Mouse (Mus musculus): ENCODE data around the gene Cdkal1. TPM values are rescaled to one million over a fixed set of nuclear protein-coding genes. Genes with fewer than 3 reads are reported as not detected.

The Cdkal1 gene
- total and polyA plus RNA-seq, 3 experiments = 3.9 to 30.3 (median 29.9) TPM

GRCm38 (mm10) chr13:29610051-29610931, 245.2 kb downstream of the Cdkal1 start:
- H3K4me3 ChIP-seq = no peak overlapping the region
- H3K27ac ChIP-seq = peak overlapping the region; percentile 41; the same call in 1 of the 2 replicates
- WGBS = 51% methylated on average over 13 of the region's 13 CpGs
- no peaks in the 10 kb centered on the region for H3K36me3 ChIP-seq (ENCODE audit: control insufficient read depth, insufficient read depth, low read length)
- TF ChIP-seq CTCF (IDR thresholded peaks at IDR 0.05) (no peak), POLR2A (IDR thresholded peaks at IDR 0.05; ENCODE audit: insufficient read depth, low read depth, low read length) (no peak), EP300 (IDR thresholded peaks at IDR 0.05; ENCODE audit: insufficient read depth, low read depth, low read length) (no peak)
- intact Hi-C loops (cut with DNase I) = loop anchor here (10.0 kb wide), 1 partner anchor 1195 kb away; no protein-coding TSS in a partner anchor
- peak; percentile 36 to 38 for DNase-seq
- peaks cover 4% of the 10 kb centered on the region; the same call in 1 of the 2 replicates for H3K4me1 ChIP-seq (ENCODE audit: control insufficient read depth, insufficient read depth, low read length)
- H3K27me3 ChIP-seq (ENCODE audit: control insufficient read depth, insufficient read depth, low read length) = no peaks in the 10 kb centered on the region
- no peaks in the 10 kb centered on the region for H3K79me2 ChIP-seq (replicated peaks; ENCODE audit: control insufficient read depth, insufficient read depth, low read length)
- H3K9ac ChIP-seq (ENCODE audit: low read depth, low read length) = no peak overlapping the region

- Histone ChIP-seq H3K27ac (no peak overlapping the region), H3K79me2 (replicated peaks; ENCODE audit: control insufficient read depth, insufficient read depth, low read length) (no peaks in the 10 kb centered on the region), H3K27me3 (ENCODE audit: control insufficient read depth, insufficient read depth, low read length) (no peaks in the 10 kb centered on the region), H3K9ac (ENCODE audit: low read depth, low read length) (no peak overlapping the region), H3K36me3 (ENCODE audit: control insufficient read depth, insufficient read depth, low read length) (no peaks in the 10 kb centered on the region), H3K4me3 (no peak overlapping the region), H3K4me1 (ENCODE audit: control insufficient read depth, insufficient read depth, low read length) (peaks cover 4% of the 10 kb centered on the region; the same call in 1 of the 2 replicates)
- TF ChIP-seq CTCF (IDR thresholded peaks at IDR 0.05) (no peak), EP300 (IDR thresholded peaks at IDR 0.05; ENCODE audit: insufficient read depth, low read depth, low read length) (no peak)
- 85% methylated on average over 5 of the region's 5 CpGs for WGBS
- no peak for DNase-seq
- intact Hi-C loops (cut with DNase I) = loop anchor here (10.0 kb wide), 1 partner anchor 225 kb away; no protein-coding TSS in a partner anchor
Observed at GRCm38 (mm10) chr13:29609441-29609840, 246.0 kb downstream of the Cdkal1 start.

- Histone ChIP-seq H3K27me3 (ENCODE audit: control insufficient read depth, insufficient read depth, low read length) (no peaks in the 10 kb centered on the region), H3K4me3 (no peak overlapping the region), H3K36me3 (ENCODE audit: control insufficient read depth, insufficient read depth, low read length) (no peaks in the 10 kb centered on the region), H3K9ac (ENCODE audit: low read depth, low read length) (no peak overlapping the region), H3K4me1 (ENCODE audit: control insufficient read depth, insufficient read depth, low read length) (no peaks in the 10 kb centered on the region), H3K27ac (no peak overlapping the region), H3K79me2 (replicated peaks; ENCODE audit: control insufficient read depth, insufficient read depth, low read length) (no peaks in the 10 kb centered on the region)
- peak; percentile 57 to 72 for DNase-seq
- TF ChIP-seq POLR2A (IDR thresholded peaks at IDR 0.05; ENCODE audit: insufficient read depth, low read depth, low read length) = no peak
- TF ChIP-seq EP300 (IDR thresholded peaks at IDR 0.05; ENCODE audit: insufficient read depth, low read depth, low read length) = peak; percentile 85
- peak; percentile 81 for TF ChIP-seq CTCF (IDR thresholded peaks at IDR 0.05)
- intact Hi-C loops (cut with DNase I) = loop anchor here (1.0 to 10.0 kb wide), 2 partner anchors 231 to 646 kb away; no protein-coding TSS in a partner anchor
- 24% methylated on average over 7 of the region's 7 CpGs for WGBS
Observed at GRCm38 (mm10) chr13:29604241-29604640, 251.2 kb downstream of the Cdkal1 start.

GRCm38 (mm10) chr13:29603597-29603996, 251.9 kb downstream of the Cdkal1 start:
- no peak overlapping the region for H3K27ac ChIP-seq
- TF ChIP-seq EP300 (IDR thresholded peaks at IDR 0.05; ENCODE audit: insufficient read depth, low read depth, low read length) = no peak
- TF ChIP-seq POLR2A (IDR thresholded peaks at IDR 0.05; ENCODE audit: insufficient read depth, low read depth, low read length) = no peak
- no peak for TF ChIP-seq CTCF (IDR thresholded peaks at IDR 0.05)
- H3K4me3 ChIP-seq = no peak overlapping the region
- no peaks in the 10 kb centered on the region for H3K36me3 ChIP-seq (ENCODE audit: control insufficient read depth, insufficient read depth, low read length)
- no peaks in the 10 kb centered on the region for H3K79me2 ChIP-seq (replicated peaks; ENCODE audit: control insufficient read depth, insufficient read depth, low read length)
- no peaks in the 10 kb centered on the region for H3K27me3 ChIP-seq (ENCODE audit: control insufficient read depth, insufficient read depth, low read length)
- H3K4me1 ChIP-seq (ENCODE audit: control insufficient read depth, insufficient read depth, low read length) = no peaks in the 10 kb centered on the region
- WGBS = 91% methylated on average over 6 of the region's 6 CpGs
- intact Hi-C loops (cut with DNase I) = loop anchor here (10.0 kb wide), 1 partner anchor 231 kb away; no protein-coding TSS in a partner anchor
- no peak for DNase-seq
- no peak overlapping the region for H3K9ac ChIP-seq (ENCODE audit: low read depth, low read length)

- Histone ChIP-seq H3K79me2 (replicated peaks; ENCODE audit: control insufficient read depth, insufficient read depth, low read length) (no peaks in the 10 kb centered on the region), H3K4me1 (ENCODE audit: control insufficient read depth, insufficient read depth, low read length) (no peaks in the 10 kb centered on the region), H3K4me3 (no peak overlapping the region), H3K27me3 (ENCODE audit: control insufficient read depth, insufficient read depth, low read length) (no peaks in the 10 kb centered on the region), H3K27ac (no peak overlapping the region), H3K9ac (ENCODE audit: low read depth, low read length) (no peak overlapping the region), H3K36me3 (ENCODE audit: control insufficient read depth, insufficient read depth, low read length) (no peaks in the 10 kb centered on the region)
- WGBS = 99% methylated on average over 2 of the region's 2 CpGs
- no peak for DNase-seq
- intact Hi-C loops (cut with DNase I) = loop anchor here (10.0 kb wide), 1 partner anchor 234 kb away; no protein-coding TSS in a partner anchor
- TF ChIP-seq EP300 (IDR thresholded peaks at IDR 0.05; ENCODE audit: insufficient read depth, low read depth, low read length) = no peak
- no peak for TF ChIP-seq CTCF (IDR thresholded peaks at IDR 0.05)
- no peak for TF ChIP-seq POLR2A (IDR thresholded peaks at IDR 0.05; ENCODE audit: insufficient read depth, low read depth, low read length)
Observed at GRCm38 (mm10) chr13:29601033-29601432, 254.4 kb downstream of the Cdkal1 start.

GRCm38 (mm10) chr13:29599646-29600045, 255.8 kb downstream of the Cdkal1 start:
- intact Hi-C loops (cut with DNase I) = loop anchor here (10.0 kb wide), 1 partner anchor 235 kb away; no protein-coding TSS in a partner anchor
- Histone ChIP-seq H3K79me2 (replicated peaks; ENCODE audit: control insufficient read depth, insufficient read depth, low read length) (no peaks in the 10 kb centered on the region), H3K4me3 (no peak overlapping the region), H3K4me1 (ENCODE audit: control insufficient read depth, insufficient read depth, low read length) (no peaks in the 10 kb centered on the region), H3K9ac (ENCODE audit: low read depth, low read length) (no peak overlapping the region), H3K27ac (no peak overlapping the region), H3K36me3 (ENCODE audit: control insufficient read depth, insufficient read depth, low read length) (no peaks in the 10 kb centered on the region), H3K27me3 (ENCODE audit: control insufficient read depth, insufficient read depth, low read length) (no peaks in the 10 kb centered on the region)
- 83% methylated on average over 2 of the region's 2 CpGs for WGBS
- DNase-seq = no peak
- TF ChIP-seq POLR2A (IDR thresholded peaks at IDR 0.05; ENCODE audit: insufficient read depth, low read depth, low read length) (no peak), EP300 (IDR thresholded peaks at IDR 0.05; ENCODE audit: insufficient read depth, low read depth, low read length) (no peak), CTCF (IDR thresholded peaks at IDR 0.05) (no peak)
